Mouse (Mus musculus) myocyte (in vitro differentiated cells): Measurements from ENCODE around the gene Dpp7.

Source experiments
- CEBPB ChIP-seq: IDR thresholded peaks from 2 replicates; pipeline ENCODE4 v1.6.1; 2011; ENCODE audit warnings: mild to moderate bottlenecking, moderate library complexity; ENCODE audit not compliant: poor library complexity, insufficient read depth, severe bottlenecking
- MAX ChIP-seq: IDR thresholded peaks from one replicate; pipeline ENCODE4 v1.6.1; 2011; ENCODE audit warnings: low read depth, mild to moderate bottlenecking, control low read depth
- POLR2A ChIP-seq: IDR thresholded peaks from one replicate; pipeline ENCODE4 v1.6.1; 2011; ENCODE audit warnings: low read depth, mild to moderate bottlenecking, control low read depth, moderate library complexity; ENCODE audit not compliant: insufficient read length

DNA sequence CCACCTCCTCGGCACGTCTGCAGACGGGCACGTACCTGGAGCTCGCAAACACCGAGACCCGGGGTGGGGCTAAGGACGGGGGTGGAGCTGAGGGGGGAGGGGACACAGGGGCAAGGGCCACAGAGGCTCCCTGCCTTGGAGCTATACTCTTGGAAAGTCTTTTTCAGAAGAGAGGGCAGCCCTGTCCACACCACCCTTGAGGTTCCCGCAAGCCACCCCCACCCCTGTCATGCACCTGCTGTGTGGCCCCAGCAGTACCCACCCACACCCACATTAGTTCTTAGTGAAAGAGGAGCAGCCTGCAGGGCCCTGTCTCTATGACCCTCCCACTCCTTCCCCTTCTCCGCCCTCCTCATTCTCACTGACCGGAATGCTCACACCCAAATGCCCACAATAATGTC is 44.7 kb downstream of the Dpp7 start:
- no peak for TF ChIP-seq POLR2A
- no peak for TF ChIP-seq CEBPB
- TF ChIP-seq MAX, result no peak
